In genomic region chr5:116485069-116485468, GRCm38 (mm10) we compare ENCODE assay signal across 9 mouse cellular contexts.
DNase-seq lines count a peak whose midpoint lies in the region; ATAC-seq lines count a peak whose summit lies in the region.
"Had no signal": no experiment of that assay in that cellular context is flagged by ENCODE, and none has a peak within 500 bp of the region (broad histone marks: within the 10 kb centered on the region; RNA-seq: fewer than 3 reads in every experiment).

No protein-coding gene starts in this region.

- no peaks in the 10 kb centered on the region for H3K27me3 ChIP-seq in embryonic facial prominence, embryonic 12.5 days
- H3K27me3 ChIP-seq in hindbrain, embryonic 13.5 days = no peaks in the 10 kb centered on the region
- H3K27me3 ChIP-seq: Patski had no signal

- no peaks in the 10 kb centered on the region for H3K9me3 ChIP-seq in embryonic facial prominence, embryonic 12.5 days
- H3K9me3 ChIP-seq in hindbrain, embryonic 13.5 days = no peaks in the 10 kb centered on the region

- H3K4me2 ChIP-seq in embryonic facial prominence, embryonic 12.5 days (replicated peaks) = no peak overlapping the region
- H3K4me2 ChIP-seq in hindbrain, embryonic 13.5 days = no peak overlapping the region

- no peaks in the 10 kb centered on the region for H3K36me3 ChIP-seq in embryonic facial prominence, embryonic 12.5 days
- H3K36me3 ChIP-seq in hindbrain, embryonic 13.5 days = no peaks in the 10 kb centered on the region

- no peak overlapping the region for H3K4me3 ChIP-seq in embryonic facial prominence, embryonic 12.5 days
- H3K4me3 ChIP-seq in hindbrain, embryonic 13.5 days = no peak overlapping the region

- H3K4me1 ChIP-seq in embryonic facial prominence, embryonic 12.5 days = peaks cover 10% of the 10 kb centered on the region
- peaks cover 47% of the 10 kb centered on the region for H3K4me1 ChIP-seq in hindbrain, embryonic 13.5 days (replicated peaks)

- DNase-seq in adrenal gland, adult 8-10 months = peak; percentile 49
- DNase-seq in lung, adult 18-20 months = peak; percentile 9 to 17
- DNase-seq in retina, embryonic 14.5 days (ENCODE audit: low spot score) = peak; percentile 77
- DNase-seq in frontal cortex, postnatal 14 days (ENCODE audit: low spot score in 2 of 2) = no peak
- no peak for DNase-seq in frontal cortex, postnatal 10 days (ENCODE audit: low spot score in 2 of 2)
- no peak for DNase-seq in cerebellum, adult 8-10 months

- H3K27ac ChIP-seq in embryonic facial prominence, embryonic 12.5 days = no peak overlapping the region
- peak overlapping the region; percentile 68 for H3K27ac ChIP-seq in hindbrain, embryonic 13.5 days

- ATAC-seq in embryonic facial prominence, embryonic 12.5 days (ENCODE audit: insufficient number of reproducible peaks, insufficient read depth, low FRiP score, low TSS enrichment) = peak; percentile 62; the same call in 1 of the 2 replicates
- no peak for ATAC-seq in hindbrain, embryonic 13.5 days (ENCODE audit: low FRiP score)
- ATAC-seq: Patski had no signal

- 15% methylated on average over 5 of the region's 5 CpGs for WGBS in embryonic facial prominence, embryonic 12.5 days
- 15% methylated on average over 5 of the region's 5 CpGs for WGBS in hindbrain, embryonic 13.5 days

- no peak overlapping the region for H3K9ac ChIP-seq in embryonic facial prominence, embryonic 12.5 days
- no peak overlapping the region for H3K9ac ChIP-seq in hindbrain, embryonic 13.5 days

Comparison
In these comparisons a context has a peak if more than half of its experiments do, and no peak if none do; other contexts are left out.
1. DNase-seq: peak in adrenal gland, adult 8-10 months (single experiment), lung, adult 18-20 months (2 of 2) and retina, embryonic 14.5 days (single experiment); none in frontal cortex, postnatal 14 days (0 of 2), frontal cortex, postnatal 10 days (0 of 2) and cerebellum, adult 8-10 months (single experiment).